Mouse (Mus musculus) urinary bladder, adult 18-20 months (tissue): ENCODE measurements around the gene Ccn2.

Experiments used
- DNase-seq, 2 experiments: peaks; one replicate each; pipeline ENCODE4 v3.0.0; 2022; ENCODE audit warnings: low spot score in 2 of 2, mixed read lengths in 2 of 2

Ccn2 gene

GRCm38 (mm10) chr10:24640186-24640875 is 45.1 kb downstream of the Ccn2 start:
- no peak for DNase-seq

- DNase-seq: no peak
These were observed 46.3 kb downstream of the Ccn2 start for GRCm38 (mm10) chr10:24641416-24642140.

GRCm38 (mm10) chr10:24642796-24643580 is 47.7 kb downstream of the Ccn2 start:
- no peak for DNase-seq

- no peak for DNase-seq
These were observed 49.9 kb downstream of the Ccn2 start for GRCm38 (mm10) chr10:24645169-24645568.
